Mouse (Mus musculus) lung, postnatal 0 days (tissue): ENCODE data around the gene Mbl2. TPM values are rescaled to one million over a fixed set of nuclear protein-coding genes. Genes with fewer than 3 reads are reported as not detected.

Experiments used
- ATAC-seq: fragments of 200-750 bp; cut with Nextera tagmentation; 2 replicates; pipeline ENCODE4 v1.8.0; 2017; ENCODE audit warnings: moderate library complexity
- DNase-seq: peaks from one replicate; pipeline ENCODE4 v3.0.0-alpha.2; 2016; ENCODE audit warnings: low spot score
- H3K27ac ChIP-seq: fragments of 300-500 bp; sonication (generic); 2 replicates; pipeline ENCODE4 v1.5.1; 2014; ENCODE audit warnings: antibody characterized with exemption, mild to moderate bottlenecking, low read length, mixed read lengths
- H3K27me3 ChIP-seq: fragments of 300-500 bp; sonication (generic); replicated peaks from 2 replicates; pipeline ENCODE4 v1.6.1; 2014; ENCODE audit warnings: low read length, mixed read lengths; ENCODE audit not compliant: insufficient read depth
- H3K36me3 ChIP-seq: fragments of 300-500 bp; sonication (generic); 2 replicates; pipeline ENCODE4 v1.6.1; 2014; ENCODE audit warnings: low read length, mixed read lengths; ENCODE audit not compliant: insufficient read depth
- H3K4me1 ChIP-seq: fragments of 300-500 bp; sonication (generic); 2 replicates; pipeline ENCODE4 v1.6.1; 2014; ENCODE audit warnings: antibody characterized with exemption, low read depth, low read length, mixed read lengths; ENCODE audit not compliant: insufficient read depth
- H3K4me2 ChIP-seq: fragments of 300-500 bp; sonication (generic); replicated peaks from 2 replicates; pipeline ENCODE4 v1.6.1; 2014; ENCODE audit warnings: low read depth, mild to moderate bottlenecking, low read length, moderate library complexity, mixed read lengths
- H3K4me3 ChIP-seq: fragments of 300-500 bp; sonication (generic); 2 replicates; pipeline ENCODE4 v1.5.1; 2014; ENCODE audit warnings: low read depth, low read length
- H3K9ac ChIP-seq: fragments of 300-500 bp; sonication (generic); replicated peaks from 2 replicates; pipeline ENCODE4 v1.6.1; 2014; ENCODE audit warnings: low read depth, mild to moderate bottlenecking
- H3K9me3 ChIP-seq: fragments of 300-500 bp; sonication (generic); 2 replicates; pipeline ENCODE4 v1.6.1; 2016; ENCODE audit warnings: low read length, mixed read lengths
- CTCF ChIP-seq: IDR thresholded peaks from 2 replicates; pipeline ENCODE4 v1.5.1; 2016; ENCODE audit warnings: antibody characterized with exemption, mild to moderate bottlenecking
- EP300 ChIP-seq: IDR thresholded peaks from 2 replicates; pipeline ENCODE4 v1.6.1; 2016; ENCODE audit warnings: antibody characterized with exemption, mild to moderate bottlenecking, control low read depth
- WGBS: fragments of 180-500 bp; shearing (Covaris S2); extraction: QIAGEN DNeasy Blood & Tissue Kit; methylation state at CpG from one replicate; pipeline ENCODE4 v1.1.7; 2014; 5-methylcytosine and 5-hydroxymethylcytosine counted together
- polyA plus RNA-seq: library from polyadenylated mRNA; unstranded; fragments of >200 nt; fragmentation: Nextera tagmentation; extraction: Ambion mirVana; gene quantifications from 2 replicates; pipeline ENCODE4 v1.2.1, GENCODE M21; 2015

Mbl2 gene
- polyA plus RNA-seq: not detected in 2 replicates

GRCm38 (mm10) chr19:30232691-30233090, at the start of gene Mbl2:
TSS of gene Mbl2 (plus strand) at chr19:30232942.
- Histone ChIP-seq H3K9ac (no peak within 1 kb of the TSS), H3K4me2 (no peak within 1 kb of the TSS), H3K27ac (no peak within 1 kb of the TSS), H3K36me3 (no peaks in the 10 kb centered on the region), H3K4me1 (no peaks in the 10 kb centered on the region), H3K4me3 (no peak within 1 kb of the TSS), H3K27me3 (no peaks in the 10 kb centered on the region), H3K9me3 (no peaks in the 10 kb centered on the region)
- ATAC-seq: no peak
- no peak for DNase-seq
- TF ChIP-seq CTCF: no peak
- no peak for TF ChIP-seq EP300
- 82% methylated on average over 3 of the region's 3 CpGs for WGBS

- no peak overlapping the region for H3K4me2 ChIP-seq
- H3K4me3 ChIP-seq: no peak overlapping the region
- ATAC-seq (no peak), DNase-seq (no peak)
- H3K27ac ChIP-seq: no peak overlapping the region
- TF ChIP-seq EP300 (no peak), CTCF (no peak)
- H3K9me3 ChIP-seq: 0 out of 2 replicates have a peak, but pooled peaks cover 2% of the 10 kb centered on the region
- 71% methylated on average over 2 of the region's 2 CpGs for WGBS
- H3K27me3 ChIP-seq: no peaks in the 10 kb centered on the region
- H3K36me3 ChIP-seq: no peaks in the 10 kb centered on the region
- H3K9ac ChIP-seq: no peak overlapping the region
- no peaks in the 10 kb centered on the region for H3K4me1 ChIP-seq
These were observed 47.2 kb upstream of the Mbl2 start for GRCm38 (mm10) chr19:30185536-30185935.

- H3K4me2 ChIP-seq: no peak overlapping the region
- no peaks in the 10 kb centered on the region for H3K36me3 ChIP-seq
- no peaks in the 10 kb centered on the region for H3K4me1 ChIP-seq
- H3K9me3 ChIP-seq: 0 out of 2 replicates have a peak, but pooled peaks cover 2% of the 10 kb centered on the region
- no peak overlapping the region for H3K9ac ChIP-seq
- H3K27ac ChIP-seq: no peak overlapping the region
- H3K27me3 ChIP-seq: no peaks in the 10 kb centered on the region
- TF ChIP-seq EP300: no peak
- TF ChIP-seq CTCF: no peak
- H3K4me3 ChIP-seq: no peak overlapping the region
- WGBS: 88% methylated on average over 2 of the region's 2 CpGs
- DNase-seq: no peak
- no peak for ATAC-seq
These were observed 45.5 kb upstream of the Mbl2 start for GRCm38 (mm10) chr19:30187232-30187631.

GRCm38 (mm10) chr19:30194999-30195398, 37.7 kb upstream of the Mbl2 start:
- DNase-seq (no peak), ATAC-seq (no peak)
- Histone ChIP-seq H3K27me3 (no peaks in the 10 kb centered on the region), H3K9ac (no peak overlapping the region), H3K4me2 (no peak overlapping the region), H3K27ac (no peak overlapping the region), H3K36me3 (no peaks in the 10 kb centered on the region), H3K4me3 (no peak overlapping the region), H3K9me3 (no peaks in the 10 kb centered on the region), H3K4me1 (no peaks in the 10 kb centered on the region)
- TF ChIP-seq CTCF: no peak
- no peak for TF ChIP-seq EP300
- WGBS: 68% methylated on average over 6 of the region's 6 CpGs

- WGBS: 35% methylated on average over 7 of the region's 7 CpGs
- Histone ChIP-seq H3K27me3 (no peaks in the 10 kb centered on the region), H3K27ac (no peak overlapping the region), H3K4me2 (no peak overlapping the region), H3K9ac (no peak overlapping the region), H3K9me3 (no peaks in the 10 kb centered on the region), H3K36me3 (no peaks in the 10 kb centered on the region), H3K4me3 (no peak overlapping the region), H3K4me1 (no peaks in the 10 kb centered on the region)
- TF ChIP-seq EP300 (no peak), CTCF (no peak)
- DNase-seq: no peak
- ATAC-seq: no peak
These were observed 30.6 kb upstream of the Mbl2 start for GRCm38 (mm10) chr19:30202177-30202576.

- no peaks in the 10 kb centered on the region for H3K27me3 ChIP-seq
- no peaks in the 10 kb centered on the region for H3K4me1 ChIP-seq
- no peaks in the 10 kb centered on the region for H3K9me3 ChIP-seq
- H3K27ac ChIP-seq: no peak overlapping the region
- H3K4me2 ChIP-seq: no peak overlapping the region
- H3K9ac ChIP-seq: no peak overlapping the region
- WGBS: 18% methylated on average over 12 of the region's 12 CpGs
- H3K36me3 ChIP-seq: no peaks in the 10 kb centered on the region
- TF ChIP-seq CTCF (peak; percentile 88), EP300 (no peak)
- peak; percentile 65 for DNase-seq
- H3K4me3 ChIP-seq: no peak overlapping the region
- ATAC-seq: no peak
These were observed 27.5 kb upstream of the Mbl2 start for GRCm38 (mm10) chr19:30205159-30205816.
